In genomic region chr8:64152899-64153891, GRCm38 (mm10) we compare ENCODE assay signal across 11 mouse cellular contexts. TPM values are rescaled to one million over a fixed set of nuclear protein-coding genes. Genes with fewer than 3 reads are reported as not detected.
DNase-seq lines count a peak whose midpoint lies in the region; ATAC-seq lines count a peak whose summit lies in the region.
"Had no signal": no experiment of that assay in that cellular context is flagged by ENCODE, and none has a peak within 500 bp of the region (broad histone marks: within the 10 kb centered on the region; RNA-seq: fewer than 3 reads in every experiment).

No protein-coding gene starts in this region.

- no peak overlapping the region for H3K9ac ChIP-seq in forebrain, embryonic 11.5 days (ENCODE audit: low read length)
- H3K9ac ChIP-seq in hindbrain, embryonic 14.5 days: no peak overlapping the region
- no peak overlapping the region for H3K9ac ChIP-seq in neural tube, embryonic 12.5 days

- H3K36me3 ChIP-seq in forebrain, embryonic 11.5 days (ENCODE audit: control insufficient read depth, insufficient read depth, low read length): no peaks in the 10 kb centered on the region
- H3K36me3 ChIP-seq in forebrain, embryonic 10.5 days (replicated peaks): no peaks in the 10 kb centered on the region
- no peaks in the 10 kb centered on the region for H3K36me3 ChIP-seq in hindbrain, embryonic 14.5 days (replicated peaks; ENCODE audit: control insufficient read depth, insufficient read depth)
- no peaks in the 10 kb centered on the region for H3K36me3 ChIP-seq in neural tube, embryonic 12.5 days

- ATAC-seq in forebrain, embryonic 11.5 days (replicated peaks; ENCODE audit: low FRiP score): peak; percentile 79
- peak; percentile 85 for ATAC-seq in hindbrain, embryonic 14.5 days (ENCODE audit: low FRiP score)
- ATAC-seq in neural tube, embryonic 12.5 days (ENCODE audit: low FRiP score, low read depth): peak; percentile 50; the same call in 1 of the 2 replicates

- H3K4me3 ChIP-seq in forebrain, embryonic 11.5 days (ENCODE audit: low read depth, low read length): no peak overlapping the region
- no peak overlapping the region for H3K4me3 ChIP-seq in forebrain, embryonic 10.5 days
- H3K4me3 ChIP-seq in hindbrain, embryonic 14.5 days (replicated peaks; ENCODE audit: low read length): no peak overlapping the region
- no peak overlapping the region for H3K4me3 ChIP-seq in neural tube, embryonic 12.5 days
- H3K4me3 ChIP-seq: myocyte had no signal

- no peaks in the 10 kb centered on the region; the same call in 1 of the 2 replicates for H3K4me1 ChIP-seq in forebrain, embryonic 11.5 days (replicated peaks; ENCODE audit: control insufficient read depth, insufficient read depth, low read length)
- H3K4me1 ChIP-seq in forebrain, embryonic 10.5 days: peaks cover 7% of the 10 kb centered on the region
- 0 out of 2 replicates have a peak, but pooled peaks cover 8% of the 10 kb centered on the region for H3K4me1 ChIP-seq in hindbrain, embryonic 14.5 days (replicated peaks; ENCODE audit: control insufficient read depth, insufficient read depth, low read length)
- H3K4me1 ChIP-seq in neural tube, embryonic 12.5 days: peaks cover 5% of the 10 kb centered on the region

- 39% methylated on average over 9 of the region's 9 CpGs for WGBS in forebrain, embryonic 11.5 days
- 59% methylated on average over 9 of the region's 9 CpGs for WGBS in forebrain, embryonic 10.5 days
- 23% methylated on average over 9 of the region's 9 CpGs for WGBS in hindbrain, embryonic 14.5 days
- WGBS in neural tube, embryonic 12.5 days: 33% methylated on average over 9 of the region's 9 CpGs

- H3K4me2 ChIP-seq in forebrain, embryonic 11.5 days (ENCODE audit: low read depth, low read length, severe bottlenecking): 0 out of 2 replicates have a peak overlapping the region, but pooled peaks have one; percentile 5
- peak overlapping the region; percentile 17; the same call in 1 of the 2 replicates for H3K4me2 ChIP-seq in hindbrain, embryonic 14.5 days (replicated peaks)
- peak overlapping the region; percentile 38; the same call in 1 of the 2 replicates for H3K4me2 ChIP-seq in neural tube, embryonic 12.5 days (replicated peaks)
- H3K4me2 ChIP-seq: liver, embryonic 11.5 days had no signal

- H3K9me3 ChIP-seq in forebrain, embryonic 11.5 days (ENCODE audit: control insufficient read depth, low read length): no peaks in the 10 kb centered on the region
- H3K9me3 ChIP-seq in forebrain, embryonic 10.5 days: no peaks in the 10 kb centered on the region
- H3K9me3 ChIP-seq in hindbrain, embryonic 14.5 days (ENCODE audit: control insufficient read depth, low read length): no peaks in the 10 kb centered on the region
- no peaks in the 10 kb centered on the region for H3K9me3 ChIP-seq in neural tube, embryonic 12.5 days

- no peak overlapping the region for H3K27ac ChIP-seq in forebrain, embryonic 11.5 days (ENCODE audit: low read depth, low read length)
- H3K27ac ChIP-seq in forebrain, embryonic 10.5 days: no peak overlapping the region
- peak overlapping the region; percentile 54 for H3K27ac ChIP-seq in hindbrain, embryonic 14.5 days
- H3K27ac ChIP-seq in neural tube, embryonic 12.5 days: no peak overlapping the region

- no peaks in the 10 kb centered on the region for H3K27me3 ChIP-seq in forebrain, embryonic 11.5 days (ENCODE audit: control insufficient read depth, insufficient read depth, low read length)
- no peaks in the 10 kb centered on the region for H3K27me3 ChIP-seq in forebrain, embryonic 10.5 days (ENCODE audit: poor library complexity, severe bottlenecking)
- no peaks in the 10 kb centered on the region for H3K27me3 ChIP-seq in hindbrain, embryonic 14.5 days (ENCODE audit: control insufficient read depth, insufficient read depth, low read length)
- H3K27me3 ChIP-seq in neural tube, embryonic 12.5 days (replicated peaks): no peaks in the 10 kb centered on the region

- no peak for DNase-seq in forebrain, embryonic 11.5 days (ENCODE audit: low spot score)
- DNase-seq in forebrain, embryonic 10.5 days (ENCODE audit: extremely low spot score, low spot score): no peak
- peak; percentile 35 for DNase-seq in embryo, embryonic 11 days
- DNase-seq in hindbrain, embryonic 14.5 days (ENCODE audit: low spot score): peak; percentile 41
- no peak for DNase-seq in thymus, postnatal 4 days
- no peak for DNase-seq in urinary bladder, postnatal 25 days (ENCODE audit: low spot score)
- no peak for DNase-seq in adipocyte (ENCODE audit: low spot score)
- DNase-seq: kidney, adult 8-10 months had no signal

RNA-seq across cellular contexts. Expression of gene Tll1, which starts 52.9 kb away (rescaled TPM):
- polyA plus RNA-seq in forebrain, embryonic 11.5 days (2014; fragmentation: Nextera tagmentation; extraction: Ambion mirVana): 1.1 and 1.3 TPM in 2 replicates
- 1.1 and 1.2 TPM in 2 replicates for polyA plus RNA-seq in forebrain, embryonic 10.5 days (2016; fragmentation: Nextera tagmentation; extraction: Ambion mirVana)
- 3.4 and 3.5 TPM in 2 replicates for polyA plus RNA-seq in hindbrain, embryonic 14.5 days (2014; fragmentation: Nextera tagmentation; extraction: Ambion mirVana)
- polyA plus RNA-seq in neural tube, embryonic 12.5 days (2016; fragmentation: Nextera tagmentation; extraction: Ambion mirVana): 1.9 and 2.7 TPM in 2 replicates

Comparison
In these comparisons a context has a peak if more than half of its experiments do, and no peak if none do; other contexts are left out.
1. DNase-seq: peak in embryo, embryonic 11 days (single experiment) and hindbrain, embryonic 14.5 days (single experiment); none in forebrain, embryonic 11.5 days (single experiment), forebrain, embryonic 10.5 days (single experiment), thymus, postnatal 4 days (single experiment), urinary bladder, postnatal 25 days (single experiment) and adipocyte (single experiment).
2. Peak in every context shown above with its lines, with median percentiles within 50 percentile points of each other: ATAC-seq and H3K4me2 ChIP-seq.